Mouse (Mus musculus) MEL-GATA-1-ER (cell line): ENCODE measurements around the gene Prdx3.

Experiments
- DNase-seq: peaks from one replicate; pipeline ENCODE4 v3.0.0-alpha.2; 2012; ENCODE audit warnings: low read depth; ENCODE audit errors: extremely low read depth

Prdx3 gene

GRCm38 (mm10) chr19:60874064-60874694 is at the start of gene Prdx3:
Gene Prdx3 (minus strand): TSS chr19:60874556.
- peak; percentile 89 for DNase-seq

- no peak for DNase-seq
These were observed 42.7 kb upstream of the Prdx3 start for GRCm38 (mm10) chr19:60916869-60917570.

GRCm38 (mm10) chr19:60915862-60916261 is 41.5 kb upstream of the Prdx3 start:
- DNase-seq = peak; percentile 41

- no peak for DNase-seq
These were observed 40.9 kb upstream of the Prdx3 start for GRCm38 (mm10) chr19:60915236-60915635.

GRCm38 (mm10) chr19:60911653-60912052 is 37.3 kb upstream of the Prdx3 start:
- no peak for DNase-seq

GRCm38 (mm10) chr19:60910304-60910703 is 35.9 kb upstream of the Prdx3 start:
- DNase-seq = peak; percentile 58

GRCm38 (mm10) chr19:60905477-60905876 is 31.1 kb upstream of the Prdx3 start:
- no peak for DNase-seq

- DNase-seq = no peak
These were observed 29.6 kb upstream of the Prdx3 start for GRCm38 (mm10) chr19:60903971-60904370.

- no peak for DNase-seq
These were observed 28.8 kb upstream of the Prdx3 start for GRCm38 (mm10) chr19:60903139-60903538.

GRCm38 (mm10) chr19:60895251-60895880 is 21.0 kb upstream of the Prdx3 start:
- DNase-seq = no peak

- peak; percentile 57 for DNase-seq
These were observed 17.7 kb upstream of the Prdx3 start for GRCm38 (mm10) chr19:60891934-60892547.

- DNase-seq = no peak
These were observed 16.7 kb upstream of the Prdx3 start for GRCm38 (mm10) chr19:60891123-60891470.

- no peak for DNase-seq
These were observed 16.2 kb upstream of the Prdx3 start for GRCm38 (mm10) chr19:60890391-60891122.

- DNase-seq = peak; percentile 93
These were observed 15.5 kb upstream of the Prdx3 start, which contains the start of gene Grk5 for GRCm38 (mm10) chr19:60889714-60890315. Gene Grk5 (plus strand): TSS chr19:60889749.

GRCm38 (mm10) chr19:60889101-60889713 is 14.9 kb upstream of the Prdx3 start:
- DNase-seq = peak; percentile 77

GRCm38 (mm10) chr19:60887637-60888036 is 13.3 kb upstream of the Prdx3 start:
- DNase-seq = peak; percentile 77

GRCm38 (mm10) chr19:60883129-60883528 is 8.8 kb upstream of the Prdx3 start:
- no peak for DNase-seq

- DNase-seq = no peak
These were observed 855 bp downstream of the Prdx3 start for GRCm38 (mm10) chr19:60873501-60873900.

GRCm38 (mm10) chr19:60872272-60872671 is 2.1 kb downstream of the Prdx3 start:
- DNase-seq = peak; percentile 89

- DNase-seq = no peak
These were observed 3.0 kb downstream of the Prdx3 start for GRCm38 (mm10) chr19:60871366-60871765.

GRCm38 (mm10) chr19:60870489-60870888 is 3.9 kb downstream of the Prdx3 start:
- no peak for DNase-seq
